Mouse (Mus musculus): Measurements from ENCODE around the gene Odf2l. TPM values are rescaled to one million over a fixed set of nuclear protein-coding genes. Genes with fewer than 3 reads are reported as not detected.

The Odf2l gene
- polyA plus RNA-seq, 1 experiment from 2014 or later = 31.1 TPM

DNA sequence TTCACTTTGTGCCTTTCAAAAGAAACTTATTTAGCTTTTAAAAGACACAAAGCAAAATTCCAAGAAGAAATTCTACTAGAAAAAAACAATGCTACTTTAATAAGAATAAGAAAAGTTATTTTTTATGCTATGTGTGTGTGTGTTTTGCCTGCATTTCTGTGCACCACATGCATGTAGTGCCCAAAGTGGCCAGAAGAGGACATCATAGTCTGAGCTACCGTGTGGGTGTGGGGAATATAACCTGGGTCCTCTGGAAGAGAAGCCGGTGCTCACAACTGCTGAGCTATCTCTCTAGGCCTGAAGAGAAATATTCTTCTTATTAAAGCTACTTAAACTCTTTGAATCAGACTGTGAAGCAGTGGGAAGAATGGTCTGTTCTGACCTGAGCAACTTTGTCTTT, 29.1 kb downstream of the Odf2l start:
- no peaks in the 10 kb centered on the region for H3K36me3 ChIP-seq (ENCODE audit: control insufficient read depth, insufficient read depth, low read length)
- H3K27ac ChIP-seq (ENCODE audit: low read depth, low read length) = no peak overlapping the region
- H3K27me3 ChIP-seq (ENCODE audit: control insufficient read depth, insufficient read depth, low read length) = no peaks in the 10 kb centered on the region
- H3K9ac ChIP-seq (ENCODE audit: low read length) = no peak overlapping the region
- DNase-seq (ENCODE audit: low spot score) (no peak), ATAC-seq (replicated peaks; ENCODE audit: low FRiP score) (no peak)
- no peaks in the 10 kb centered on the region for H3K4me1 ChIP-seq (replicated peaks; ENCODE audit: control insufficient read depth, insufficient read depth, low read length)
- 85% methylated on average over 2 of the region's 2 CpGs for WGBS
- no peaks in the 10 kb centered on the region for H3K9me3 ChIP-seq (ENCODE audit: control insufficient read depth, low read length)
- H3K4me3 ChIP-seq (ENCODE audit: low read depth, low read length) = no peak overlapping the region
- H3K4me2 ChIP-seq (ENCODE audit: low read depth, low read length, severe bottlenecking) = no peak overlapping the region

DNA sequence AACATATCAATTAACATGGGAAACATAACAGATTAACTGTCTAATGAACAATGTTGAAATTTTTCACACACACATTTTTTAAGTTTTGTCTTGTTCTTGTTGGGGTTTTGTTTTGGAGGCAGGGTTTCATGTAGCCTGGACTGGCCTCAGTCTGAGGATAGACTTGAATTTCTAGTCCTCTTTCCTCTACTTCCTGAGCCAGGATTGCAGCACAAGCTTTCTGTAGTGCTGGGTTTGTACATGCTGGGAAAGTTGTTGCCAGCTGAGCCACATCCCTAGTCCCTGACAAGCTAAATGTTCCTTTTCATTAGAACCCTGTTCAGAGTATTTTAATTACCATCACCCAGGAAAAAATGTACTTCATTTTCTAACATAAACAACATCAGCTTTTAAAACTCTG, 29.6 kb downstream of the Odf2l start:
- no peak for ATAC-seq (replicated peaks; ENCODE audit: low FRiP score)
- H3K4me3 ChIP-seq (ENCODE audit: low read depth, low read length) = no peak overlapping the region
- no peak overlapping the region for H3K9ac ChIP-seq (ENCODE audit: low read length)
- H3K27me3 ChIP-seq (ENCODE audit: control insufficient read depth, insufficient read depth, low read length) = no peaks in the 10 kb centered on the region
- no peaks in the 10 kb centered on the region for H3K9me3 ChIP-seq (ENCODE audit: control insufficient read depth, low read length)
- no peak overlapping the region for H3K4me2 ChIP-seq (ENCODE audit: low read depth, low read length, severe bottlenecking)
- no peak overlapping the region for H3K27ac ChIP-seq (ENCODE audit: low read depth, low read length)
- H3K4me1 ChIP-seq (replicated peaks; ENCODE audit: control insufficient read depth, insufficient read depth, low read length) = no peaks in the 10 kb centered on the region
- no peaks in the 10 kb centered on the region for H3K36me3 ChIP-seq (ENCODE audit: control insufficient read depth, insufficient read depth, low read length)
- DNase-seq (ENCODE audit: low spot score) = no peak

DNA sequence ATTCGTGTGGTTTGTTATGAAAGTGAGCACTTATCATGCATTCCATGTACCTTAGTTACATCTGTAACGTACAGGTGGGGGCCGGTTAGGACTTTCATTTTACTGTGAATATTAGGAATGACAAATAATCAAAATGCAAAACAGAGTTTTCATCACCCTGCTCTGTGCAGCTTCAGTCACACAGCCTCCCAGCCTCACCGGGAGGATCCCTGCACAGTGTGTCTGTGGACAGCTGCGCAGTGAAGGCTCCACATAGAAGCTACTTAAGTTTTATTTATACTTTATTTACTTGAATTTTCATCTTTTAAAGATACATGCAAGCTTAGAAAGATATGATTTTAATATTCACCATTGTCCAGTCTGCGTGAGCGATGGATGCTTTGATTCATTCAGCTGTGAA, 32.7 kb downstream of the Odf2l start:
- H3K36me3 ChIP-seq (ENCODE audit: control insufficient read depth, insufficient read depth, low read length) = no peaks in the 10 kb centered on the region
- no peak for ATAC-seq (replicated peaks; ENCODE audit: low FRiP score)

DNA sequence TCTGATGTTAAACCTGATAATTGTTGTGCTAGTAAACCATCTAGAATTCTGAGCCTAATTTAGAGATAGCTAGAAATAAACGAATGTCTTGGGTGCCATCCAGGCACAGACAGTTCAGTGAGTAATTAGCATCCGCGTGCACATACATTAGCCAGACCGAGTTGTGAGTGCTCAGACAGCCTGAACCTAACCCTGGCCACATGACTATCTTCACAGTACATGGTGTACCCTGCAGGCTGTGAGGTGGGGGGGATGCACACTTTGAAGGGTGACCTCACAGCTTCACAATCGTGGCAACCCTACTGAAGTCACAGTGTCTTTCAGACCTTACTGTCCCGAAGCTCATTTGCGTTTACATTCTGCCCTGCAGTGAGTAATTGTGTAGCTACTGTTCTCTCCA, 33.5 kb downstream of the Odf2l start:
- WGBS = 85% methylated on average over 7 of the region's 7 CpGs
- H3K27me3 ChIP-seq (ENCODE audit: control insufficient read depth, insufficient read depth, low read length) = no peaks in the 10 kb centered on the region
- H3K9ac ChIP-seq (ENCODE audit: low read length) = no peak overlapping the region
- H3K36me3 ChIP-seq (ENCODE audit: control insufficient read depth, insufficient read depth, low read length) = no peaks in the 10 kb centered on the region
- no peak overlapping the region for H3K4me2 ChIP-seq (ENCODE audit: low read depth, low read length, severe bottlenecking)
- DNase-seq (ENCODE audit: low spot score) (no peak), ATAC-seq (replicated peaks; ENCODE audit: low FRiP score) (no peak; the same call in 1 of the 2 replicates)
- no peak overlapping the region for H3K4me3 ChIP-seq (ENCODE audit: low read depth, low read length)
- no peaks in the 10 kb centered on the region for H3K9me3 ChIP-seq (ENCODE audit: control insufficient read depth, low read length)
- no peaks in the 10 kb centered on the region for H3K4me1 ChIP-seq (replicated peaks; ENCODE audit: control insufficient read depth, insufficient read depth, low read length)
- H3K27ac ChIP-seq (ENCODE audit: low read depth, low read length) = no peak overlapping the region

More for the DNA sequence above, 32.7 kb downstream of the Odf2l start:
- Histone ChIP-seq H3K4me1 (replicated peaks; ENCODE audit: control insufficient read depth, insufficient read depth, low read length) (no peaks in the 10 kb centered on the region), H3K4me2 (ENCODE audit: low read depth, low read length, severe bottlenecking) (no peak overlapping the region), H3K27me3 (ENCODE audit: control insufficient read depth, insufficient read depth, low read length) (no peaks in the 10 kb centered on the region), H3K27ac (ENCODE audit: low read depth, low read length) (no peak overlapping the region), H3K4me3 (ENCODE audit: low read depth, low read length) (no peak overlapping the region), H3K9ac (ENCODE audit: low read length) (no peak overlapping the region), H3K9me3 (ENCODE audit: control insufficient read depth, low read length) (no peaks in the 10 kb centered on the region)
- WGBS = 96% methylated on average over 7 of the region's 7 CpGs
- no peak for DNase-seq (ENCODE audit: low spot score)

DNA sequence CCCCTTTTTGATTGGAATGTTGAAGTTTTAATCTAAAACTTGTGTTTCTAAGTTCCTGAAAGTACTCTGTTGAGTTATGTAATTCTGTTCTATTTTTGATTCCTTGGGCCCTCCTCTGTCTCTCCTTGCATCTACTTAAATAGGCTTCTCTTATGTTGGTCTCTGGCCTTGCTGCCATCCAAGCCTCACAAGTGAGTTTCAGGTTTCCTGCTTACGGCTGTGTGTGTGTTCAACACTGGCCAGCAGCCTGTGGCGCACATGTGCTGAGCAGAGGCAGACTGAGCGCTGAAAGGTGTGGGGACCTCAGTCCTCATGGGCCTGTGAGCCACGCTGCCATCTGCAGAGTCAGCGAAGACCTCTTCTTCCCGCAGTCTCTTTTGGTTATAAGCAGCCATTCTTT, 38.5 kb downstream of the Odf2l start:
- ATAC-seq (replicated peaks; ENCODE audit: low FRiP score) = no peak
- DNase-seq (ENCODE audit: low spot score) = no peak
- Histone ChIP-seq H3K9me3 (ENCODE audit: control insufficient read depth, low read length) (no peaks in the 10 kb centered on the region), H3K36me3 (ENCODE audit: control insufficient read depth, insufficient read depth, low read length) (no peaks in the 10 kb centered on the region), H3K4me3 (ENCODE audit: low read depth, low read length) (no peak overlapping the region), H3K27ac (ENCODE audit: low read depth, low read length) (no peak overlapping the region), H3K27me3 (ENCODE audit: control insufficient read depth, insufficient read depth, low read length) (no peaks in the 10 kb centered on the region), H3K9ac (ENCODE audit: low read length) (no peak overlapping the region), H3K4me2 (ENCODE audit: low read depth, low read length, severe bottlenecking) (no peak overlapping the region), H3K4me1 (replicated peaks; ENCODE audit: control insufficient read depth, insufficient read depth, low read length) (no peaks in the 10 kb centered on the region)
- 85% methylated on average over 6 of the region's 6 CpGs for WGBS

DNA sequence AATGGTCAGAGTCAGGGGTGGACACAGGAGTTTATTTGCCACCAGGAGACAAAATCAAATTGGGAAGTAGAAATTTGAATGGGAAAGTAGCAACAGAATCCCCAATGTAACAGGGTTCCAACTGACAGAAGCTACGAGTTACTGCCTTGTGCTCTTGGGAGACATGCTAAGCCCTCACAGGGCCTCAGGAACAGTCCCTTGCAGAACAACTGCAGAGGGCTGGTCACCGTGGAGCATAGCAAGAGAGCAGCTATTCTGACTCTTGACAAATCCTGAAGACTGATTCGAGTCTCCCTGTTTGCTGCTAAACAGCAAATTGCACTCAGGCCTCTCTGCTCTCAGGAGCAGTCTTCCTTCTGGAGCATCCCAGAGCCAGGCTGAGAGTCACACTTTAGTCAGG, 40.1 kb downstream of the Odf2l start:
- H3K9me3 ChIP-seq (ENCODE audit: control insufficient read depth, low read length) = no peaks in the 10 kb centered on the region
- no peaks in the 10 kb centered on the region for H3K27me3 ChIP-seq (ENCODE audit: control insufficient read depth, insufficient read depth, low read length)
- H3K27ac ChIP-seq (ENCODE audit: low read depth, low read length) = no peak overlapping the region
- no peak overlapping the region for H3K9ac ChIP-seq (ENCODE audit: low read length)
- H3K4me3 ChIP-seq (ENCODE audit: low read depth, low read length) = no peak overlapping the region
- H3K4me1 ChIP-seq (replicated peaks; ENCODE audit: control insufficient read depth, insufficient read depth, low read length) = no peaks in the 10 kb centered on the region
- H3K4me2 ChIP-seq (ENCODE audit: low read depth, low read length, severe bottlenecking) = no peak overlapping the region
- DNase-seq (ENCODE audit: low spot score) (no peak), ATAC-seq (replicated peaks; ENCODE audit: low FRiP score) (no peak)
- 93% methylated on average over 3 of the region's 3 CpGs for WGBS
- no peaks in the 10 kb centered on the region for H3K36me3 ChIP-seq (ENCODE audit: control insufficient read depth, insufficient read depth, low read length)

DNA sequence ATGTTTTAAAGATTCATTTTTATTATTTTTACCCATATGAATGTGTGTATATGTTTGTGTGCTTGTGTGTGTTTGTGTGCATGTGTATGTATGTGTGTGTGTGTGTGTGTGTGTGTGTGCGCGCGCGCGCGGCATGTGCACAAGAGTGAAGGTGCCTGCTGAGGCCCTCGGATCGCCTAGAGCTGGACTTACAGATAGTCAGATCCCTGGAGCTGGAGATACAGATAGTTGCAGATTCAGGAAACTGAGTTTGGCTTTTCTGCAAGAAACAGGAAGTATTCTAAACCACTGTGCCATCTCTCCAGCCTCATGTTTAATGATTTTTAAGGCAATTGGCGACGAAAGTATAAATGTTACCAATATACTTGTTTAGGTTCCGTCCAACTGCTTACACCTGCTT, 48.4 kb downstream of the Odf2l start:
- Histone ChIP-seq H3K27me3 (ENCODE audit: control insufficient read depth, insufficient read depth, low read length) (no peaks in the 10 kb centered on the region), H3K4me1 (replicated peaks; ENCODE audit: control insufficient read depth, insufficient read depth, low read length) (no peaks in the 10 kb centered on the region), H3K27ac (ENCODE audit: low read depth, low read length) (no peak overlapping the region), H3K9me3 (ENCODE audit: control insufficient read depth, low read length) (no peaks in the 10 kb centered on the region), H3K36me3 (ENCODE audit: control insufficient read depth, insufficient read depth, low read length) (no peaks in the 10 kb centered on the region), H3K9ac (ENCODE audit: low read length) (no peak overlapping the region), H3K4me2 (ENCODE audit: low read depth, low read length, severe bottlenecking) (no peak overlapping the region), H3K4me3 (ENCODE audit: low read depth, low read length) (no peak overlapping the region)
- ATAC-seq (replicated peaks; ENCODE audit: low FRiP score) = no peak
- WGBS = 95% methylated on average over 11 of the region's 11 CpGs
- no peak for DNase-seq (ENCODE audit: low spot score)

DNA sequence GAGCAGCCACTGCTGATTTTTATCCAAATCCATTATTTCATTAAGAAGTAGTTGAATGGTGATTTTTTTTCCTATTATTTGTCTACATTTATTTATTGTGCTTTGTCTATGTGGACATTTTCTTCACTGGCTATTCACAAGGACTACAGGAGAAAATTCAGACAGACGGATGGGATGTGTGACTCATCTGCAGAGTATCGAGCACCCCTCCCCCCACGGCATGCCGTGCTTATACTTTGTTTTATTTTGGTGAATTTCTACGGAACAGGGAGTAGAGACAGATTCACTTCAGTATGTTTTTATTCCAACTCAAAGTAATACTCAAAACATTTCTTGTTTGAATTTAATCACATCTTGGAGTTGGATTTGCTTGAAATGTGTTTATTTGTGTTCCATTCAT, 49.4 kb downstream of the Odf2l start:
- Histone ChIP-seq H3K4me2 (ENCODE audit: low read depth, low read length, severe bottlenecking) (no peak overlapping the region), H3K27ac (ENCODE audit: low read depth, low read length) (no peak overlapping the region), H3K9ac (ENCODE audit: low read length) (no peak overlapping the region), H3K36me3 (ENCODE audit: control insufficient read depth, insufficient read depth, low read length) (no peaks in the 10 kb centered on the region), H3K4me1 (replicated peaks; ENCODE audit: control insufficient read depth, insufficient read depth, low read length) (no peaks in the 10 kb centered on the region), H3K4me3 (ENCODE audit: low read depth, low read length) (no peak overlapping the region), H3K27me3 (ENCODE audit: control insufficient read depth, insufficient read depth, low read length) (no peaks in the 10 kb centered on the region), H3K9me3 (ENCODE audit: control insufficient read depth, low read length) (no peaks in the 10 kb centered on the region)
- DNase-seq (ENCODE audit: low spot score) (peak; percentile 22), ATAC-seq (replicated peaks; ENCODE audit: low FRiP score) (no peak)
- WGBS = 85% methylated on average over 5 of the region's 5 CpGs

DNA sequence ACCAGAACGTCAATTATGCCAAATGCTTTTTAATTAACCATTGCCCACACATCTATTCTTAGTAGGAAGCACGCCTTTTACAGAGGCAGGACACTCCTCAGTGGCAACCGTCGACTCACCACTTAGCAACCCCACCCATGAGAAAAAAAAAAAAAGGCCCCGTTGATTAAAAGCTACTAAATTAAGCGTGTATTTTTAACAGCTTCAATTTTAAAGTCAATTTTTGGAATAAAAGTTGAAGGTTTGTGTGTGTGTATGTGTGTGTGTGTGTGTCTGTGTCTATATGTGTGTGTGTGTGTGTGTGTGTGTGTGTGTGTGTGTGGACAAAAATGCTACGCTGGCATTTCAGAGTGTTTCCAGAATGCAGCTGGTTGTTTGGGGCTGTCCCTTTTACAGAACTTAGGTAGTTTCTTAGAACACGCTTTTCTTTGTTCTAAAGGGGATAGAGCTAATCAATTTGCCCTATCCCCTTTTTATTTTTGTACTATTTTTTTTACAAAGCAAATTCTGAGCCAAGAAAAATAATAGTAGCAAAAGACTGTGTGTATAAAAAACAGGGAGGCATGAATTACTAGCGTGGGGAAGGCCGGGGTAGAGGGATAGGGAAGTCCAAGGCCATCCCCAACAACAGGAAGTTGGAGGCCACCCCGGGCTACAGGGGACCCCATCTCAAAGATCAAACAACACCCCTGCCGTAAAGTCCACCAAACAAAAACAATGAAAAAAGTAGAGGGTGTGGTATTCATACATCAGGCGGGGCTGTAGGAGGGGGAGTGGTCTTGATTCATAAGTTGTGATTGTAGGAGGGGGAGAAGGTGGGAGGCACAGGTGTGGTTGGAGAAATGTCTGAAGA, 50.7 kb downstream of the Odf2l start:
- ATAC-seq (replicated peaks; ENCODE audit: low FRiP score) (peak; percentile 51; the same call in 1 of the 2 replicates), DNase-seq (ENCODE audit: low spot score) (no peak)
- Histone ChIP-seq H3K9ac (ENCODE audit: low read length) (no peak overlapping the region), H3K4me2 (ENCODE audit: low read depth, low read length, severe bottlenecking) (no peak overlapping the region), H3K27ac (ENCODE audit: low read depth, low read length) (no peak overlapping the region), H3K4me3 (ENCODE audit: low read depth, low read length) (no peak overlapping the region), H3K27me3 (ENCODE audit: control insufficient read depth, insufficient read depth, low read length) (no peaks in the 10 kb centered on the region), H3K9me3 (ENCODE audit: control insufficient read depth, low read length) (no peaks in the 10 kb centered on the region), H3K36me3 (ENCODE audit: control insufficient read depth, insufficient read depth, low read length) (no peaks in the 10 kb centered on the region), H3K4me1 (replicated peaks; ENCODE audit: control insufficient read depth, insufficient read depth, low read length) (no peaks in the 10 kb centered on the region)
- WGBS = 80% methylated on average over 13 of the region's 13 CpGs

Measured in forebrain, embryonic 11.5 days (tissue).